Mouse (Mus musculus): ENCODE data around the gene Dnaic1.

DNA sequence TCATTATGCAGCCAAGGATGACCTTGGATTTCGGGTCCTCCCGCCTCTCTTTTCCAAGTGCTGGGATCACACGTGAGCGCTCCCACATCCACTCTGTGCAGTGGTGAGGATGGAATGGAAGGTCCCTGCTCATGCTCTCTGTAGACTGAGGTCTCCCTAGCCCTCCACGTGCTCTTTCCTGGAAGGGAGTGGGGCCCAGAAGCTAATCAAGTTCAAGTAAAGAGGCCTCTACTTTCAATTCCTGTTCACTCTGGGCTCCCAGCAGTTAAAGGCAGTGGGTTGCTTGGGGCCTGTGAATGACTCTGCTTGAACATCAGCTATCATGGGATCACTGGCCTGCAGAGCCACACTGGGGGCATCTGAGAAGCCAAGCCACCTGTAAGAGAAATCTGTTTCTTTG is 6.3 kb upstream of the Dnaic1 start:
- TF ChIP-seq CHD2 (IDR thresholded peaks at IDR 0.05; ENCODE audit: low read depth, low read length) (no peak), ZC3H11A (IDR thresholded peaks at IDR 0.05; ENCODE audit: borderline replicate concordance, low read depth, low read length) (no peak), ZNF384 (IDR thresholded peaks at IDR 0.05; ENCODE audit: low read depth, low read length) (no peak), HCFC1 (IDR thresholded peaks at IDR 0.05; ENCODE audit: borderline replicate concordance, insufficient read depth, low read length) (no peak)
